Mouse (Mus musculus) CD8-positive naive resting alpha-beta T cell, adult 2 months (primary cell): ENCODE measurements around the gene Krr1.

Source experiments
- DNase-seq, 2 experiments: peaks; one replicate each; pipeline ENCODE4 v3.0.0; 2022; ENCODE audit warnings: low read depth in 2 of 2, low spot score in 2 of 2

The Krr1 gene

GRCm38 (mm10) chr10:111972542-111973361 lies at the start of gene Krr1:
Gene Krr1, plus strand, starts transcription at chr10:111972664.
- peak; percentile 84 to 87 for DNase-seq

GRCm38 (mm10) chr10:111923503-111924135 lies 48.8 kb upstream of the Krr1 start:
- DNase-seq = no peak

GRCm38 (mm10) chr10:111924141-111924540 lies 48.3 kb upstream of the Krr1 start:
- no peak for DNase-seq

GRCm38 (mm10) chr10:111924716-111925488 lies 47.6 kb upstream of the Krr1 start:
- DNase-seq = no peak

GRCm38 (mm10) chr10:111925489-111925860 lies 47.0 kb upstream of the Krr1 start:
- DNase-seq = peak; percentile 60 to 69

GRCm38 (mm10) chr10:111932621-111933345 lies 39.7 kb upstream of the Krr1 start:
- DNase-seq = no peak

GRCm38 (mm10) chr10:111935207-111935606 lies 37.3 kb upstream of the Krr1 start:
- no peak for DNase-seq

- DNase-seq = no peak
These were observed 36.4 kb upstream of the Krr1 start for GRCm38 (mm10) chr10:111936021-111936420.

- DNase-seq = no peak
These were observed 35.8 kb upstream of the Krr1 start for GRCm38 (mm10) chr10:111936491-111937145.

- no peak for DNase-seq
These were observed 35.3 kb upstream of the Krr1 start for GRCm38 (mm10) chr10:111937146-111937534.

- DNase-seq = no peak
These were observed 29.4 kb upstream of the Krr1 start for GRCm38 (mm10) chr10:111943026-111943425.

GRCm38 (mm10) chr10:111945563-111945962 lies 26.9 kb upstream of the Krr1 start:
- DNase-seq = no peak

GRCm38 (mm10) chr10:111948041-111948440 lies 24.4 kb upstream of the Krr1 start:
- no peak for DNase-seq

- no peak for DNase-seq
These were observed 23.5 kb upstream of the Krr1 start for GRCm38 (mm10) chr10:111949008-111949407.

GRCm38 (mm10) chr10:111955836-111956235 lies 16.6 kb upstream of the Krr1 start:
- DNase-seq = no peak

- peak; percentile 34 to 48 for DNase-seq
These were observed 15.0 kb upstream of the Krr1 start for GRCm38 (mm10) chr10:111957271-111958045.

- DNase-seq = no peak
These were observed 14.4 kb upstream of the Krr1 start for GRCm38 (mm10) chr10:111958046-111958421.

GRCm38 (mm10) chr10:111959353-111959752 lies 13.1 kb upstream of the Krr1 start:
- no peak for DNase-seq

GRCm38 (mm10) chr10:111960459-111960858 lies 12.0 kb upstream of the Krr1 start:
- no peak for DNase-seq

GRCm38 (mm10) chr10:111966394-111966793 lies 6.1 kb upstream of the Krr1 start:
- no peak for DNase-seq
